Mouse (Mus musculus): Measurements from ENCODE around the gene Ypel4.

- TF ChIP-seq CTCF (conservative IDR thresholded peaks at IDR 0.05; ENCODE audit: insufficient read depth, insufficient read length, low read depth, low read length), result no peak
- TF ChIP-seq POLR2A (IDR thresholded peaks at IDR 0.05; ENCODE audit: low read depth, low read length), result no peak
Observed at GRCm38 (mm10) chr2:84756245-84756644, 22.4 kb downstream of the Ypel4 start.
